Mouse (Mus musculus) liver, adult 2 months (tissue): ENCODE results near the gene Dhx32. TPM values are rescaled to one million over a fixed set of nuclear protein-coding genes. Genes with fewer than 3 reads are reported as not detected.

Experiments used
- DNase-seq: peaks from one replicate; pipeline ENCODE4 v3.0.0-alpha.2; 2011; ENCODE audit warnings: low read depth, low spot score; ENCODE audit errors: extremely low read depth
- H3K27ac ChIP-seq: fragments of 200-500 bp; replicated peaks from 2 replicates; pipeline ENCODE4 v1.5.1; 2012; ENCODE audit warnings: low read depth, mild to moderate bottlenecking, control low read depth, inconsistent platforms, low read length; ENCODE audit not compliant: insufficient read depth
- H3K27me3 ChIP-seq: fragments of 200-500 bp; 2 replicates; pipeline ENCODE4 v1.6.1; 2012; ENCODE audit warnings: mild to moderate bottlenecking, moderate library complexity, low read length, inconsistent platforms; ENCODE audit not compliant: control insufficient read depth, insufficient read depth
- H3K36me3 ChIP-seq: fragments of 200-500 bp; 2 replicates; pipeline ENCODE4 v1.6.1; 2012; ENCODE audit warnings: low read length, inconsistent platforms; ENCODE audit not compliant: control insufficient read depth, insufficient read depth
- H3K4me1 ChIP-seq: fragments of 200-500 bp; 2 replicates; pipeline ENCODE4 v1.6.1; 2011; ENCODE audit warnings: low read length; ENCODE audit not compliant: control insufficient read depth, insufficient read depth
- H3K4me3 ChIP-seq: fragments of 200-500 bp; 2 replicates; pipeline ENCODE4 v1.5.1; 2011; ENCODE audit warnings: low read depth, mild to moderate bottlenecking, control low read depth, low read length, moderate library complexity; ENCODE audit not compliant: insufficient read depth
- H3K79me2 ChIP-seq: fragments of 200-500 bp; 2 replicates; pipeline ENCODE4 v1.6.1; 2012; ENCODE audit warnings: inconsistent platforms, mild to moderate bottlenecking, low read length, moderate library complexity; ENCODE audit not compliant: control insufficient read depth, insufficient read depth
- H3K9ac ChIP-seq: fragments of 200-500 bp; 2 replicates; pipeline ENCODE4 v1.6.1; 2012; ENCODE audit warnings: low read depth, mild to moderate bottlenecking, control low read depth, inconsistent platforms, low read length
- CTCF ChIP-seq: fragments of 200-500 bp; IDR thresholded peaks from 2 replicates; pipeline ENCODE4 v1.5.1; 2011; ENCODE audit warnings: low read depth, low read length, control low read depth
- POLR2A ChIP-seq: fragments of 200-500 bp; IDR thresholded peaks from 2 replicates; pipeline ENCODE4 v1.6.1; 2011; ENCODE audit warnings: low read length, control low read depth; ENCODE audit not compliant: insufficient read depth; ENCODE audit errors: extremely low read depth
- WGBS: fragments of 180-500 bp; shearing (Covaris S2); methylation state at CpG from one replicate; pipeline ENCODE4 v1.1.7; 2018; 5-methylcytosine and 5-hydroxymethylcytosine counted together
- polyA plus RNA-seq: library from polyadenylated mRNA; depleted of rRNA; stranded (reverse); fragments of >200 nt; gene quantifications from 2 replicates; pipeline ENCODE4 v1.2.3, GENCODE M21; 2012
- total RNA-seq: library from RNA; depleted of rRNA; stranded (reverse); fragments of >200 nt; gene quantifications from 2 replicates; pipeline ENCODE4 v1.2.3, GENCODE M21; 2014

Dhx32 gene
- total and polyA plus RNA-seq, 2 experiments: 17.0 to 24.0 TPM

DNA sequence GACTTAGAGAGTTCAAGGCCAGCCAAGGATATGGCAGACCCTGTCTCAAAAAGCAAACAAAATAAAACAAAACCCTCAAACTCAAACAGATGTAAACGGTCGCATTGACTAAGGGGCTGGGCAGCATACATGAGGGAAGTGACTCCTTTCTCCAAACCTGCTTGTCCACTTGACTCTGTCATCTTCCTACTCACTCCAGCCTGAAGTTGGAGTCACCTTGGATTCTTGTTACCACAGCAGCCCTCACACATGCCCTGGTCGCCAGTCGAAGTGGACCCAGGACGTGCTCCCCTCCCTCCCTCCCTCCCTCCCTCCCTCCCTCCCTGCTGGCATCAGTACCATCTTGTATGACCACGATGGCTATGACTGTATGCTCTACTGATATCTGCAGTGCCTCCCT is 943 bp downstream of the Dhx32 start:
- Histone ChIP-seq H3K9ac (no peak overlapping the region), H3K36me3 (no peaks in the 10 kb centered on the region), H3K4me1 (no peaks in the 10 kb centered on the region), H3K27ac (no peak overlapping the region), H3K27me3 (no peaks in the 10 kb centered on the region), H3K4me3 (no peak overlapping the region), H3K79me2 (0 out of 2 replicates have a peak, but pooled peaks cover under 1% of the 10 kb centered on the region)
- TF ChIP-seq POLR2A (no peak), CTCF (no peak)
- WGBS: 80% methylated on average over 6 of the region's 6 CpGs
- no peak for DNase-seq

DNA sequence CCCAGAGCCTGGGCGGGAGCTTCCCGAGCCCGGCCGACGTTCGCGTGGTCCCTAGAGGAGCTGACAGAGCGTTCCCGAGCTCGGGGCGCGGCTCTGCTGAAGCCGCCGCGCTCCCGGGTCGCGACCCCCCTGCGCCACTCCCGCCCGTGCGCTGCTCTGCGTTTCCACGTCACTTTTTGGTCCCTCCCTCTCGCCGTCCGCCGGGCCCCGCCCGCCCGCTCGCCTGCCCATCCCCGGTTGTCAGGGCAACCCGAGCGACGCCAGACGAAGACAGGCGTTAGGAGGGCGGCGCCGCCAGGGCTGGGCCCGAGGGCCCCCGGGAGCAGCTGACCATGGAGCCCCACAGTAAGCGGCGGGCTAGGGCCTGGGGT is 5.9 kb downstream of the Dhx32 start, which contains the start of gene Fank1:
Fank1 (plus strand) TSS at position 236 of the 371 bp plus-strand sequence.
- DNase-seq: peak; percentile 59
- H3K79me2 ChIP-seq: peaks cover 11% of the 10 kb centered on the region; the same call in 1 of the 2 replicates
- no peaks in the 10 kb centered on the region for H3K27me3 ChIP-seq
- 2% methylated on average over 37 of the region's 45 CpGs for WGBS
- peak within 1 kb of the TSS; percentile 90 for H3K4me3 ChIP-seq
- H3K9ac ChIP-seq: peak within 1 kb of the TSS; percentile 90
- H3K4me1 ChIP-seq: peaks cover 5% of the 10 kb centered on the region; the same call in 1 of the 2 replicates
- H3K27ac ChIP-seq: peak within 1 kb of the TSS; percentile 55
- TF ChIP-seq POLR2A: peak; percentile 36; the same call in 1 of the 2 replicates
- TF ChIP-seq CTCF: no peak
- no peaks in the 10 kb centered on the region for H3K36me3 ChIP-seq

DNA sequence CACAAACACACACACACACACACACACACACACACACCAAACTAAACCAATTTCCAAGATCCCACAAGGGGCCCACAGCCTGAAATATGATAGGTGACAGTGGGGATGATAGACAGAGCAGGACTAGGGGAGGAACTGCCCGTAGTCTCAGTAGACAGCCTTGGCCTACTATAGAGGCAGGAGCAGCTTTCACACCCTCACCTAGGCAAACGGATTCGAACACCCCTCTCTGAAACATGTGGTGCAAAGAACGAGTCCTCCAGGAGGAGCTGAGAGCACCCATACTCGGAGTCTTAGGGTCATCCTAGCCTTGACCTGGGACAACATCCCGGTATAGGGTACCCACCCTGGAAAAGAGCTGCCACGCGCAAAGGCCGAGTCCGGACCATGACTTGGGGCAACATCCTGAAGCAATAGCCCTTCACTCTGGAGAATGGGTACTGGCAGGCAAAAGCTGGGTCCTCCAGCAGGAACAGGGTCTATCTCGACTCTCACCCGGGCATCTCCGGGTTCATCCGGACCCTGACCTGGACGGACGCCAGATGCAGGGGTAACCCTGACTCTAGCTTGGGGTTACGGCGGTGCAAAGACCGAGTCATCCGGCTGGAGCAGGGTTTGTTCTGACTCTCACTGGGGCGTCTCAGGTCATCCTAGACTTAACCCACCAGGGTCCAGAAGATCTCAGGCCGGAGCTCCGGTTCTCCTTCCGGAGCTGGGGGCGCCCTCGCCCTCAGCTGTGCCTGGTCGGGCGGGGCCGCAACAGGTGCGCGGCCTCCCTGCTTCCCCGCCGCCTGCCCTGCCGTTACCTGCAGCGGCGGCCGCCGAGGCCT is 6.5 kb downstream of the Dhx32 start:
- Histone ChIP-seq H3K9ac (peak overlapping the region; percentile 90), H3K36me3 (no peaks in the 10 kb centered on the region), H3K4me1 (peaks cover 5% of the 10 kb centered on the region; the same call in 1 of the 2 replicates), H3K27me3 (no peaks in the 10 kb centered on the region), H3K79me2 (peaks cover 14% of the 10 kb centered on the region; the same call in 1 of the 2 replicates), H3K4me3 (peak overlapping the region; percentile 90), H3K27ac (peak overlapping the region; percentile 55)
- 3% methylated on average over 38 of the region's 38 CpGs for WGBS
- no peak for TF ChIP-seq POLR2A
- TF ChIP-seq CTCF: no peak
- no peak for DNase-seq

DNA sequence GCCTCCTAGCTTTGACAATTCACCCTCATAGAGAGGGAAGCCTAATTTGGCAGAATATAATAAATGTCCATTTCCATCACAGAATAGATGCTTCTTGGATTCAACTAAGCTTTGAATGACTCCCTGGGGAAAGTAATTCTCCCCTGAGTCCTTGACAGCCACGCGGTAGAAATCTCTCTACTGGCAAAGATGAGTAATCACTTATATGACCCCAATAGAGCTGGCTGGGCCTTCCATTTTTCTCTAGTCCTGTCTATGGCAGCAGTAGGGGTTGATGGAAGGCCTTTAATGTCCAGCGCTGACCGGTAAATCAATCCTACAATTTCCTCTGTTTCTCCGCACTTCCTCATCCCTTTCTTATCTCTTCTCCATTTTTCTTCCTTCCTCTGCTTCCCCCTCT is 7.3 kb downstream of the Dhx32 start:
- TF ChIP-seq POLR2A: no peak
- TF ChIP-seq CTCF: no peak

DNA sequence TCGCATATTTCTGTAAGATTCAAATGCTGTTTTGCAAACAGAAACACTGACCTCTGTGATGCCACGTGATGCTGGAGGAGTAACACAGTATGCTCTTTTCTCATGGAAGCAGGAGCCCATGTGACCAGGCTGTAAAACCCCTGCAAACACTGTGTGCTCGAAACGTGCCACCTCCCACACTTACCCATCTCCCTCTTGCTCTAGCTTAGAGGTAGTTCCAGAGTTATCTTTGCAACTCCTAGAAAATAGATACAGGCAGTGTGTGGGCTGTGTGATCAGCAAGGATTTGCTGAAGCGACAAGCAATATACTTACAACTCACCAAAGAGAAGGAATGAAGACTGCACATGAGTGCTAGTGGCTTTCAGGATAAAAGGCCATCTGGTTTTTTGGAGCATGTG is 14.0 kb downstream of the Dhx32 start:
- no peak overlapping the region for H3K9ac ChIP-seq
- WGBS: 64% methylated on average over 5 of the region's 5 CpGs

More for the DNA sequence above, 7.3 kb downstream of the Dhx32 start:
- 65% methylated on average over 5 of the region's 5 CpGs for WGBS
- no peak overlapping the region for H3K9ac ChIP-seq
- no peaks in the 10 kb centered on the region for H3K36me3 ChIP-seq
- H3K27ac ChIP-seq: no peak overlapping the region
- DNase-seq: no peak
- peaks cover 14% of the 10 kb centered on the region; the same call in 1 of the 2 replicates for H3K79me2 ChIP-seq
- H3K4me1 ChIP-seq: peaks cover 5% of the 10 kb centered on the region; the same call in 1 of the 2 replicates
- H3K4me3 ChIP-seq: no peak overlapping the region
- no peaks in the 10 kb centered on the region for H3K27me3 ChIP-seq

DNA sequence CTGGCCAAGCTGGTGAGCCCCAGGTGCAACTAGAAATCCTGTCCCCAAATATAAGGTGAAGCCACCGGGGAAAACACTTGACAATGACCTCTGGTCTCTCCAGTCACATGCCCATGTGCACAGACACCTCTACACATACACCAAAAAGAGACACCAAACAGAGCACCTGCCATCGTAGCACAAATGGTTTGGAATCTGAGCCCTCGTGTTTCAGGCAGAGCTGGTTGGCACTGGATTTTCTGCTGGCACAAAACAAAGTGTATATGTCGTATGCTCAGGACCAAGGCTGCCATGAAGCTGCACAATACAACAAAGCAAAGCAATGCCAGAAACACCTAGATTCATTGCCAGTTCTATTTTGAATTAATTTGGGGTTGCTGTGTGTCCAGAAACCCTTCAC is 14.5 kb downstream of the Dhx32 start:
- no peaks in the 10 kb centered on the region for H3K27me3 ChIP-seq
- TF ChIP-seq CTCF (no peak), POLR2A (no peak)
- H3K9ac ChIP-seq: no peak overlapping the region
- no peak overlapping the region for H3K27ac ChIP-seq
- 34% methylated on average over 4 of the region's 4 CpGs for WGBS
- H3K79me2 ChIP-seq: peaks cover 18% of the 10 kb centered on the region
- H3K36me3 ChIP-seq: no peaks in the 10 kb centered on the region
- H3K4me3 ChIP-seq: no peak overlapping the region
- H3K4me1 ChIP-seq: peaks cover 3% of the 10 kb centered on the region; the same call in 1 of the 2 replicates
- no peak for DNase-seq

More for the DNA sequence above, 14.0 kb downstream of the Dhx32 start:
- DNase-seq: peak; percentile 46
- H3K4me1 ChIP-seq: no peaks in the 10 kb centered on the region
- H3K4me3 ChIP-seq: no peak overlapping the region
- H3K36me3 ChIP-seq: no peaks in the 10 kb centered on the region
- TF ChIP-seq POLR2A (no peak), CTCF (no peak)
- no peaks in the 10 kb centered on the region for H3K27me3 ChIP-seq
- peaks cover 18% of the 10 kb centered on the region for H3K79me2 ChIP-seq
- no peak overlapping the region for H3K27ac ChIP-seq
